Comparison of ENCODE assay signal across 22 mouse cellular contexts in genomic region chr4:62769469-62770234, GRCm38 (mm10).
A peak's percentile ranks its signal among the peaks of the same experiment; 100 is the strongest.
DNase-seq lines count a peak whose midpoint lies in the region; ATAC-seq and TF ChIP-seq lines count a peak whose summit lies in the region.
"Had no signal": no experiment of that assay in that cellular context is flagged by ENCODE, and none has a peak within 500 bp of the region (broad histone marks: within the 10 kb centered on the region; RNA-seq: fewer than 3 reads in every experiment).

No protein-coding gene starts in this region.

- peaks cover 27% of the 10 kb centered on the region for H3K4me1 ChIP-seq in hindbrain, embryonic 12.5 days
- H3K4me1 ChIP-seq in midbrain, embryonic 12.5 days, result peaks cover 4% of the 10 kb centered on the region; the same call in 1 of the 2 replicates
- peaks cover 20% of the 10 kb centered on the region; the same call in 1 of the 2 replicates for H3K4me1 ChIP-seq in neural tube, embryonic 13.5 days (replicated peaks)
- H3K4me1 ChIP-seq: kidney, embryonic 15.5 days had no signal

- WGBS in hindbrain, embryonic 12.5 days, result 52% methylated on average over 10 of the region's 10 CpGs
- 74% methylated on average over 10 of the region's 10 CpGs for WGBS in midbrain, embryonic 12.5 days
- WGBS in neural tube, embryonic 13.5 days, result 41% methylated on average over 10 of the region's 10 CpGs

- no peak for TF ChIP-seq CTCF in brain, embryonic 14.5 days (IDR thresholded peaks at IDR 0.05; ENCODE audit: borderline replicate concordance, extremely low read depth, insufficient read depth, insufficient read length)

- H3K27ac ChIP-seq in hindbrain, embryonic 12.5 days, result no peak overlapping the region
- no peak overlapping the region for H3K27ac ChIP-seq in midbrain, embryonic 12.5 days (replicated peaks)
- H3K27ac ChIP-seq in neural tube, embryonic 13.5 days (replicated peaks), result no peak overlapping the region
- H3K27ac ChIP-seq: kidney, embryonic 15.5 days; left cerebral cortex, adult 2 months; stomach, postnatal 0 days had no signal

- no peak overlapping the region for H3K9ac ChIP-seq in hindbrain, embryonic 12.5 days
- H3K9ac ChIP-seq in midbrain, embryonic 12.5 days (replicated peaks), result no peak overlapping the region
- H3K9ac ChIP-seq in neural tube, embryonic 13.5 days, result no peak overlapping the region
- H3K9ac ChIP-seq: kidney, embryonic 15.5 days had no signal

- no peaks in the 10 kb centered on the region for H3K36me3 ChIP-seq in hindbrain, embryonic 12.5 days
- no peaks in the 10 kb centered on the region for H3K36me3 ChIP-seq in midbrain, embryonic 12.5 days
- H3K36me3 ChIP-seq in neural tube, embryonic 13.5 days, result no peaks in the 10 kb centered on the region
- H3K36me3 ChIP-seq: kidney, embryonic 15.5 days had no signal

- intact Hi-C loops in heart, postnatal 10 days (cut with DNase I), result loop anchor here (10.0 kb wide), 1 partner anchor 425 kb away; no protein-coding TSS in a partner anchor
- intact Hi-C loops in left cerebral cortex, postnatal 10 days (cut with DNase I), result no loop called here

- H3K4me2 ChIP-seq in hindbrain, embryonic 12.5 days (replicated peaks), result no peak overlapping the region
- H3K4me2 ChIP-seq in midbrain, embryonic 12.5 days (replicated peaks), result no peak overlapping the region
- H3K4me2 ChIP-seq in neural tube, embryonic 13.5 days, result no peak overlapping the region
- H3K4me2 ChIP-seq: heart, embryonic 11.5 days; kidney, embryonic 15.5 days had no signal

- no peaks in the 10 kb centered on the region for H3K27me3 ChIP-seq in hindbrain, embryonic 12.5 days
- H3K27me3 ChIP-seq in midbrain, embryonic 12.5 days, result no peaks in the 10 kb centered on the region
- H3K27me3 ChIP-seq in neural tube, embryonic 13.5 days, result no peaks in the 10 kb centered on the region
- H3K27me3 ChIP-seq: kidney, embryonic 15.5 days had no signal

- peak; percentile 21 for DNase-seq in brain, embryonic 14.5 days (ENCODE audit: low read depth)
- DNase-seq in frontal cortex, postnatal 14 days (ENCODE audit: low spot score in 2 of 2), result no peak
- no peak for DNase-seq in heart, postnatal 10 days
- DNase-seq in left cerebral cortex, postnatal 10 days (ENCODE audit: extremely low spot score in 1 of 2, low spot score in 2 of 2), result no peak
- DNase-seq: adrenal gland, adult 2 months; cerebellum, adult 18-20 months; cerebellum, postnatal 14 days; gastrocnemius, postnatal 10 days; heart, adult 11 months; kidney, adult 11 months; kidney, postnatal 4 days; lung, postnatal 4 days; right cerebral cortex, postnatal 14 days had no signal

- ATAC-seq in hindbrain, embryonic 12.5 days (ENCODE audit: low FRiP score), result peak; percentile 57
- ATAC-seq in midbrain, embryonic 12.5 days (ENCODE audit: low FRiP score, low read depth), result peak; percentile 68
- ATAC-seq in neural tube, embryonic 13.5 days (ENCODE audit: low read depth), result peak; percentile 40; the same call in 1 of the 2 replicates
- ATAC-seq: forebrain, embryonic 14.5 days had no signal

- no peak overlapping the region for H3K4me3 ChIP-seq in hindbrain, embryonic 12.5 days
- H3K4me3 ChIP-seq in midbrain, embryonic 12.5 days, result no peak overlapping the region
- no peak overlapping the region for H3K4me3 ChIP-seq in neural tube, embryonic 13.5 days
- H3K4me3 ChIP-seq: kidney, embryonic 15.5 days; left cerebral cortex, adult 2 months; myocyte had no signal

- H3K9me3 ChIP-seq in hindbrain, embryonic 12.5 days (replicated peaks), result no peaks in the 10 kb centered on the region
- no peaks in the 10 kb centered on the region for H3K9me3 ChIP-seq in midbrain, embryonic 12.5 days
- no peaks in the 10 kb centered on the region for H3K9me3 ChIP-seq in neural tube, embryonic 13.5 days
- H3K9me3 ChIP-seq: kidney, embryonic 15.5 days had no signal

- TF ChIP-seq POLR2A in brain, embryonic 14.5 days (IDR thresholded peaks at IDR 0.05; ENCODE audit: borderline replicate concordance, extremely low read depth, insufficient read depth, insufficient read length, poor library complexity, severe bottlenecking), result no peak
